Mouse (Mus musculus) left cerebral cortex, postnatal 36 days (tissue): ENCODE data around the gene Pus1. TPM values are rescaled to one million over a fixed set of nuclear protein-coding genes. Genes with fewer than 3 reads are reported as not detected.

Experiments
- DNase-seq, 2 experiments: peaks; one replicate each; pipeline ENCODE4 v3.0.0; 2021 to 2022; ENCODE audit warnings: low spot score in 2 of 2, mixed read lengths in 1 of 2
- intact Hi-C: fragments of 180-260 bp; cut with DNase I; formaldehyde crosslinking; loops from one replicate; pipeline ENCODE4 v1.15.1; 2025
- total RNA-seq, 2 experiments: library from RNA; stranded (reverse); gene quantifications; 2 replicates each; pipeline ENCODE4 v1.2.3; 2021

Pus1 gene
- total RNA-seq, 2 experiments from 2014 or later: 21.6 to 21.8 TPM

- no peak for DNase-seq
- intact Hi-C loops: no loop called here
These were observed 52.6 kb downstream of the Pus1 start for GRCm38 (mm10) chr5:110727850-110728249.

Other genes with a start within 250 kb of the Pus1 start
- 100 to 1,000 TPM; 104 to 109 TPM for gene Galnt9, start 236.3 kb downstream of the Pus1 start, total RNA-seq
- 10 to 100 TPM; 20.3 to 25.1 TPM for gene Noc4l, start 127.2 kb downstream of the Pus1 start, total RNA-seq
- gene Ddx51, start 127.2 kb downstream of the Pus1 start, total RNA-seq: 10 to 100 TPM; 28.7 to 31.7 TPM
- gene Ep400, start 9.9 kb downstream of the Pus1 start, total RNA-seq: 100 to 1,000 TPM in 1 of 2 experiments, 10 to 100 TPM in 1; 95.6 to 101 TPM
- 10 to 100 TPM; 64.9 to 80.5 TPM for gene Ulk1, start 29.4 kb upstream of the Pus1 start, total RNA-seq
- 10 to 100 TPM; 11.3 to 13.5 TPM for gene Hscb, start 59.1 kb upstream of the Pus1 start, total RNA-seq
- gene Chek2, start 59.3 kb upstream of the Pus1 start, total RNA-seq: 1 to 10 TPM in 1 of 2 experiments, under 1 TPM in 1; 0.99 to 1.6 TPM
- 10 to 100 TPM in 1 of 2 experiments, 1 to 10 TPM in 1; 9.6 to 11.9 TPM for gene Ttc28, start 99.1 kb upstream of the Pus1 start, total RNA-seq